ENCODE assay signal across 9 mouse cellular contexts in the genomic region with DNA sequence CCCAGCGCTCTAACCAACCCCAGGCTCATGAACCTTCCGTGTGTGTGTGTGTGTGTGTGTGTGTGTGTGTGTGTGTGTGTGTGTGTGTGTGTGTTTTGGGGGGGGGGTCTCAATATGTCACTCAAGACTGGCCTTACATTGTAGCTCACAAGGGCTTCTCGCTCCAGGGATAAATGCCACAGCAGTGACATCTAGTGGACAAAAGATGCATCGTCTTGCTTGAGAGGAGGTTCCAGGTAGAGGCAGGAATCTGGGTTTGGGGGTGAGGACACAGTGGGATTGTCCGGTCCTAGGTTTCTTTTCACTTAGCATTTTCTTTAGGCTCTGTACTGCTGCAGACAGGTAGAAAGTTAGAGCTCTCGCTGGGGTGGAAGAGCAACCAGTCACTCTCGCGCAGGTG.
A peak's percentile ranks its signal among the peaks of the same experiment; 100 is the strongest.
DNase-seq lines count a peak whose midpoint lies in the region; ATAC-seq and TF ChIP-seq lines count a peak whose summit lies in the region.
"Had no signal": no experiment of that assay in that cellular context is flagged by ENCODE, and none has a peak within 500 bp of the region (broad histone marks: within the 10 kb centered on the region; RNA-seq: fewer than 3 reads in every experiment).

No protein-coding gene starts in this region.

- intact Hi-C loops in heart, adult 2 months (cut with DNase I), result loop anchor here (10.0 kb wide), 1 partner anchor 453 kb away; no protein-coding TSS in a partner anchor

- H3K36me3 ChIP-seq in heart, adult 2 months (ENCODE audit: control insufficient read depth, insufficient read depth, low read length), result no peaks in the 10 kb centered on the region
- no peaks in the 10 kb centered on the region for H3K36me3 ChIP-seq in heart, embryonic 12.5 days
- H3K36me3 ChIP-seq: liver, embryonic 15.5 days had no signal

- TF ChIP-seq CTCF in heart, adult 2 months (IDR thresholded peaks at IDR 0.05), result peak; percentile 69

- H3K27me3 ChIP-seq in heart, adult 2 months (ENCODE audit: control insufficient read depth, insufficient read depth, low read length), result no peaks in the 10 kb centered on the region
- no peaks in the 10 kb centered on the region for H3K27me3 ChIP-seq in heart, embryonic 12.5 days (replicated peaks)
- H3K27me3 ChIP-seq: liver, embryonic 15.5 days had no signal

- TF ChIP-seq POLR2A in heart, adult 2 months (IDR thresholded peaks at IDR 0.05; ENCODE audit: insufficient read depth, low read depth, low read length), result no peak

- H3K27ac ChIP-seq in heart, adult 2 months, result no peak overlapping the region
- H3K27ac ChIP-seq in heart, embryonic 12.5 days (ENCODE audit: poor library complexity, severe bottlenecking), result no peak overlapping the region
- H3K27ac ChIP-seq: liver, embryonic 15.5 days had no signal

- TF ChIP-seq EP300 in heart, adult 2 months (IDR thresholded peaks at IDR 0.05; ENCODE audit: insufficient read depth, low read depth, low read length), result no peak

- no peaks in the 10 kb centered on the region for H3K4me1 ChIP-seq in heart, adult 2 months (ENCODE audit: control insufficient read depth, insufficient read depth, low read length)
- no peaks in the 10 kb centered on the region for H3K4me1 ChIP-seq in heart, embryonic 12.5 days (replicated peaks)
- H3K4me1 ChIP-seq: liver, embryonic 15.5 days had no signal

- WGBS in heart, adult 2 months, result 24% methylated on average over 8 of the region's 8 CpGs
- 26% methylated on average over 8 of the region's 8 CpGs for WGBS in heart, embryonic 12.5 days

- H3K4me3 ChIP-seq in heart, adult 2 months, result no peak overlapping the region
- no peak overlapping the region for H3K4me3 ChIP-seq in heart, embryonic 12.5 days
- H3K4me3 ChIP-seq: liver, embryonic 15.5 days had no signal

- H3K9me3 ChIP-seq in heart, embryonic 12.5 days (replicated peaks), result no peaks in the 10 kb centered on the region
- H3K9me3 ChIP-seq: liver, embryonic 15.5 days had no signal

- no peak for DNase-seq in heart, adult 2 months
- DNase-seq in urinary bladder, postnatal 36 days (ENCODE audit: low spot score in 2 of 2), result peak; percentile 2 to 4
- no peak for DNase-seq in urinary bladder, postnatal 10 days (ENCODE audit: low spot score)
- peak; percentile 74 for DNase-seq in embryo, embryonic 11 days
- peak; percentile 30 for DNase-seq in kidney, postnatal 14 days
- peak; percentile 47 for DNase-seq in lung, postnatal 36 days
- DNase-seq in ovary, postnatal 36 days (ENCODE audit: low spot score), result no peak

- no peak for ATAC-seq in heart, embryonic 12.5 days (ENCODE audit: insufficient number of reproducible peaks, low FRiP score)

- no peak overlapping the region for H3K4me2 ChIP-seq in heart, embryonic 12.5 days
- H3K4me2 ChIP-seq: liver, embryonic 15.5 days had no signal

- H3K9ac ChIP-seq in heart, adult 2 months (ENCODE audit: low read depth, low read length), result no peak overlapping the region
- H3K9ac ChIP-seq in heart, embryonic 12.5 days, result no peak overlapping the region
- H3K9ac ChIP-seq: liver, embryonic 15.5 days had no signal

- H3K79me2 ChIP-seq in heart, adult 2 months (replicated peaks; ENCODE audit: control insufficient read depth, insufficient read depth, low read length), result no peaks in the 10 kb centered on the region

Comparison
In these comparisons a context has a peak if more than half of its experiments do, and no peak if none do; other contexts are left out.
1. DNase-seq: peak in urinary bladder, postnatal 36 days (2 of 2), embryo, embryonic 11 days (single experiment), kidney, postnatal 14 days (single experiment) and lung, postnatal 36 days (single experiment); none in heart, adult 2 months (0 of 2), urinary bladder, postnatal 10 days (single experiment) and ovary, postnatal 36 days (single experiment).